Mouse (Mus musculus): ENCODE measurements around the gene Nrxn2.

Nrxn2 gene

GRCm38 (mm10) chr19:6392743-6393393 lies 25.7 kb upstream of the Nrxn2 start:
- DNase-seq (ENCODE audit: low spot score), result no peak

- no peak for DNase-seq (ENCODE audit: low spot score)
These were observed 24.9 kb upstream of the Nrxn2 start for GRCm38 (mm10) chr19:6393637-6394036.

- DNase-seq (ENCODE audit: low spot score), result no peak
These were observed 22.3 kb upstream of the Nrxn2 start for GRCm38 (mm10) chr19:6396237-6396636.

- DNase-seq (ENCODE audit: low spot score), result no peak
These were observed 20.8 kb upstream of the Nrxn2 start for GRCm38 (mm10) chr19:6397582-6398249.

GRCm38 (mm10) chr19:6398447-6399284 lies 19.9 kb upstream of the Nrxn2 start:
- peak; percentile 66 for DNase-seq (ENCODE audit: low spot score)

GRCm38 (mm10) chr19:6399285-6400095 lies 19.0 kb upstream of the Nrxn2 start, which contains the start of gene Rasgrp2:
Gene Rasgrp2, plus strand, starts transcription at chr19:6399340.
- DNase-seq (ENCODE audit: low spot score), result no peak

- DNase-seq (ENCODE audit: low spot score), result no peak
These were observed 18.1 kb upstream of the Nrxn2 start for GRCm38 (mm10) chr19:6400096-6401086.

GRCm38 (mm10) chr19:6401131-6401815 lies 17.3 kb upstream of the Nrxn2 start:
- peak; percentile 82 for DNase-seq (ENCODE audit: low spot score)

- DNase-seq (ENCODE audit: low spot score), result no peak
These were observed 16.6 kb upstream of the Nrxn2 start for GRCm38 (mm10) chr19:6401951-6402350.

GRCm38 (mm10) chr19:6403869-6404268 lies 14.7 kb upstream of the Nrxn2 start:
- DNase-seq (ENCODE audit: low spot score), result no peak

GRCm38 (mm10) chr19:6405433-6405832 lies 13.1 kb upstream of the Nrxn2 start:
- DNase-seq (ENCODE audit: low spot score), result no peak

- DNase-seq (ENCODE audit: low spot score), result no peak
These were observed 11.4 kb upstream of the Nrxn2 start for GRCm38 (mm10) chr19:6407109-6407508.

GRCm38 (mm10) chr19:6407816-6408510 lies 10.6 kb upstream of the Nrxn2 start:
- DNase-seq (ENCODE audit: low spot score), result no peak

- no peak for DNase-seq (ENCODE audit: low spot score)
These were observed 9.8 kb upstream of the Nrxn2 start for GRCm38 (mm10) chr19:6408749-6409148.

- no peak for DNase-seq (ENCODE audit: low spot score)
These were observed 9.4 kb upstream of the Nrxn2 start for GRCm38 (mm10) chr19:6409176-6409575.

GRCm38 (mm10) chr19:6409936-6410335 lies 8.6 kb upstream of the Nrxn2 start:
- DNase-seq (ENCODE audit: low spot score), result no peak

GRCm38 (mm10) chr19:6412798-6413197 lies 5.7 kb upstream of the Nrxn2 start:
- no peak for DNase-seq (ENCODE audit: low spot score)

GRCm38 (mm10) chr19:6415454-6415853 lies 3.1 kb upstream of the Nrxn2 start:
- no peak for DNase-seq (ENCODE audit: low spot score)

- DNase-seq (ENCODE audit: low spot score), result no peak
These were observed 2.3 kb upstream of the Nrxn2 start for GRCm38 (mm10) chr19:6416124-6416770.

All from testis, postnatal 14 days (tissue).